Mouse (Mus musculus) spleen, adult 2 months (tissue): ENCODE results near the gene Gm20792. TPM values are rescaled to one million over a fixed set of nuclear protein-coding genes. Genes with fewer than 3 reads are reported as not detected.
"Not testable (repeated sequence)": the region's sequence is repeated elsewhere in the genome, so short reads cannot be mapped to it uniquely, and the experiment has no call there.

ENCODE experiments used
- DNase-seq, 2 experiments: peaks; one replicate each; pipeline versions ENCODE4 v3.0.0 to v3.0.0-alpha.2; 2012 to 2021; ENCODE audit warnings: low spot score in 2 of 2, low read depth in 1 of 2
- H3K27ac ChIP-seq: fragments of 200-500 bp; 2 replicates; pipeline ENCODE4 v1.5.1; 2012; ENCODE audit warnings: low read length, inconsistent platforms; ENCODE audit not compliant: insufficient read depth
- H3K27me3 ChIP-seq: fragments of 200-500 bp; 2 replicates; pipeline ENCODE4 v1.6.1; 2012; ENCODE audit warnings: mild to moderate bottlenecking, moderate library complexity, low read length, inconsistent platforms; ENCODE audit not compliant: control insufficient read depth, insufficient read depth
- H3K36me3 ChIP-seq: fragments of 200-500 bp; 2 replicates; pipeline ENCODE4 v1.6.1; 2012; ENCODE audit warnings: mild to moderate bottlenecking, low read length, inconsistent platforms; ENCODE audit not compliant: control insufficient read depth, insufficient read depth
- H3K4me1 ChIP-seq: fragments of 200-500 bp; 2 replicates; pipeline ENCODE4 v1.6.1; 2011; ENCODE audit warnings: inconsistent platforms; ENCODE audit not compliant: control insufficient read depth, insufficient read depth, insufficient read length
- H3K4me3 ChIP-seq: fragments of 200-500 bp; 2 replicates; pipeline ENCODE4 v1.5.1; 2011; ENCODE audit warnings: mild to moderate bottlenecking, inconsistent platforms; ENCODE audit not compliant: insufficient read depth, insufficient read length; ENCODE audit errors: extremely low read depth
- WGBS: fragments of 180-500 bp; shearing (Covaris S2); methylation state at CpG from one replicate; pipeline ENCODE4 v1.1.7; 2018; 5-methylcytosine and 5-hydroxymethylcytosine counted together
- polyA plus RNA-seq: library from polyadenylated mRNA; depleted of rRNA; stranded (reverse); fragments of >200 nt; gene quantifications from 2 replicates; pipeline ENCODE4 v1.2.3, GENCODE M21; 2012; rRNA removed

The Gm20792 gene
- not detected in 2 replicates for polyA plus RNA-seq

DNA sequence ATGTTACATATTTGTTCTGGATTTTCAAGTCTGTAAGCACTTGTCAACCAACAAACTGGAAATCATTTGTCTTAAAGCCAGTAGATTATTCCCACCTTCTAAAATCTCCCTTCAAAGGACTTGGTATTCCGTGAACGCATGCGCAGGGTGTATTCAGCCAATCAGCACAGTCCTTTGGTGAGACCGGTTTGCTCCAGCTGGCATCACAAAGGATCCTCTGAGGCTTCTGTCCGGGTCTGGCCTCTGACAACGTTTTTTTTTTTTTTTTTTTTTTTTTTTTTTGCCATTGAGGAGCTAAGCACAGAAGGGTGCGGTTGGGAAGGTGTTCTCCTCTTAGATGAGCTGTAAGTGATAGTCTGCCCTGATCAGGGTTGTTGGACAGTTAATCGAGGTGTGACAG lies at the start of gene Gm20792:
Gm20792 (plus strand) TSS at position 301 of the 400 bp plus-strand sequence.
- not testable (repeated sequence) for H3K4me3 ChIP-seq, H3K36me3 ChIP-seq, H3K27ac ChIP-seq, H3K4me1 ChIP-seq, H3K27me3 ChIP-seq, DNase-seq
- WGBS = no CpG with 5 or more reads among the region's 8 CpGs
